Mouse (Mus musculus) layer of hippocampus, postnatal 25 days (tissue): ENCODE data around the gene Orc1. TPM values are rescaled to one million over a fixed set of nuclear protein-coding genes. Genes with fewer than 3 reads are reported as not detected.

Experiments used
- DNase-seq, 2 experiments: peaks; one replicate each; pipeline ENCODE4 v3.0.0; 2022; ENCODE audit warnings: mixed read lengths in 2 of 2, low spot score in 1 of 2; ENCODE audit errors: extremely low spot score in 1 of 2
- total RNA-seq, 2 experiments: library from RNA; stranded (reverse); gene quantifications; 2 replicates each; pipeline ENCODE4 v1.2.3; 2021

Gene Orc1
- total RNA-seq, result under 1 TPM in 1 of 2 experiments, not detected in 1; 0.10 TPM

DNA sequence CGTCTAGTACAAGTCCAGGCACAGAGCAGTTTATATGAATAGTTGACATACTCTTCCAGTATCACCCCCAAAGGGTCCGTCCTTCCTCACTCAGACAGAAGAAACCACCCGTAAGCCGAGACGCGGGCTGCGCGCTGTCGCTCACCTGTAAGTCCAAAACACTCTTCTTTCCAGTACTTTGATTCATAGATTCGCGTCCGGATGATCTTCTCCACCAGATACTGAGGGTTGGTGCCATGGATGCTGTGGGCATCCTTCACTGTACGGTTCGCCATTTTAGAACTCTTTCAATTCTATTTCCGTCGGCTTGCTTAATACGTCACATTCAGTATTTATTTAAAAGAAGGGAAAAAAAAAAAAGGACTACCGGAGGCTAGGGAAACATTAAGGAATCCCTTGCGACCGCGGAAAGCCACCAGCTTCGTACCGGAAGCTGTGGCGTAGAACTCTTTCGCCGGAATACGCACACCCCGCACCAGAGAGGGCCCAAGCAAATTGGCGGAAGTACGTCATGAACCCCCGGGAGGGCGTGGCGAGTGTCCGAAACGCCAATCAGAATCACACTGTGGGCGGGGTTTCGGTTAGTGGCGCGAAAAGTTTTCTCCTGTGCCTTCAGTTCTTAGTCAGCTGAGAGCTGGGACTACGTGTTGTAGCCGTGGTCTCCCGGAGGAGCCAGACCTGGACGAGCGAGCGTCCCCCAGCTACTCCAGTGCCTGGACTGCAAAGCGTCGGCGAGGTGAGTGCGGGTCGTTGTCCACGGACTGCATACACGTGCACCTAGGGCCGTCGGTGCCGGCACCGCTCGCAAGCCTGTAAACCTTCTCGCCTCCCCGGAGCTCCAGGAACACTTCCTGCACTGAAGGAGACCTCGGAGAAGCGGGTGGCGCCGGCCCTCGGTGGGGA is at the start of gene Orc1, which contains the start of gene Prpf38a:
Gene Orc1 (plus strand): TSS at position 584 of the 903 bp plus-strand sequence.
Gene Prpf38a (minus strand): TSS at position 497 of the 903 bp plus-strand sequence.
- peak; percentile 93 to 95 for DNase-seq

DNA sequence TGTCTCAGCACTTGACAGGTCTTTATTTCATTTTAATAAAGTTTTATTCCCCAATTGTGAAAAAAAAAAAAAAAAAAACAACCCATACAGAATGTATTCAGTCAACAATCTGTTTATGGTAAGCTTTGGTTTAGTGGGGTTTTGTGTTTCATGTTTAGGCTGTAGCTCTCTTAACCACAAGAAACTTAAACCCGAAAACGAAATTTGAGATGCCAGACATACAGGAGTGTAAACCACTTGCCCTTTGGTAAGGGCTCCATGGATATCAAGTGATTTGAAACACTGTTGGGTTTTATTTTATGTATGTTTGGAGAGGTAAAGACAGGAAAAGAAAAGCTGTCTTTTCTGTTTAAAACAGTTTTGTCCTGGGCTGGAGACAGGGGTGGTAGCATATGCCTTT is 39.5 kb upstream of the Orc1 start:
- no peak for DNase-seq

DNA sequence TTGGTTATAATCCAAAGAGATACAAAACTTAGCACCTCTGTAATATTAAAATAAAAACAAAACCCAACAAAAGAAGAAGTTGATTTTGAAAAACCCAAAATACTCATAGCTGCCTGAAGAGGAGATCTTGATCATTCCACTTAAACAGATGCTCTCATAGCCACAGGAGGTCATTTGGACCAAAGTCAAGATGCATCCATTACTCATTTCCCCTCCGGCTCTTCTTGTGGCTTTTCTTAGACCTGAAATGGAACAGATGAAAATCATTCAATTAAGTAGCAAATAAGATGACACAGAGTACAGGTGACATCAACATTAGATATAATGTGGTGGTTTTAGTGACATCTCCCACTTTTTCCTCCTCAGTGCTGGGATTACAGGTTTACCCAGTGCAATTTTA is 14.2 kb upstream of the Orc1 start:
- no peak for DNase-seq

DNA sequence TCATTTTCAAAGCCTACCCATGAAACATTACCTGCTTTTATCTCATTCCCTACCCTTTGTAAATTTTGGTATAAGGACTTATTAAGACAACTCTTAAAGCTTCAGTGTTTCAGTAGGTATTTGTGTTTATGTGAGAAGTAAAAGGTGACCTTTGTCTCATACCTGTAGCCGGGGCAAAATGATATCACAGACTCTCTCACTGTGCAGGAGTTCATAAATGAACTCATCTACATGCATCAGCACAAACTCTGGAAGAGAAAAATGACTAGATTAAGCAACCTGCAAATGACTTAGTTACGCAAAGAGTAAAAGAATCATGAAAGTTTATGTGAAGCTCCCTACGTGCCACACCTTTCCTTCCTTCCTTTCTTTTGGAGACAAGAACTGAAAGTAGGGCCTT is 6.6 kb upstream of the Orc1 start:
- no peak for DNase-seq

DNA sequence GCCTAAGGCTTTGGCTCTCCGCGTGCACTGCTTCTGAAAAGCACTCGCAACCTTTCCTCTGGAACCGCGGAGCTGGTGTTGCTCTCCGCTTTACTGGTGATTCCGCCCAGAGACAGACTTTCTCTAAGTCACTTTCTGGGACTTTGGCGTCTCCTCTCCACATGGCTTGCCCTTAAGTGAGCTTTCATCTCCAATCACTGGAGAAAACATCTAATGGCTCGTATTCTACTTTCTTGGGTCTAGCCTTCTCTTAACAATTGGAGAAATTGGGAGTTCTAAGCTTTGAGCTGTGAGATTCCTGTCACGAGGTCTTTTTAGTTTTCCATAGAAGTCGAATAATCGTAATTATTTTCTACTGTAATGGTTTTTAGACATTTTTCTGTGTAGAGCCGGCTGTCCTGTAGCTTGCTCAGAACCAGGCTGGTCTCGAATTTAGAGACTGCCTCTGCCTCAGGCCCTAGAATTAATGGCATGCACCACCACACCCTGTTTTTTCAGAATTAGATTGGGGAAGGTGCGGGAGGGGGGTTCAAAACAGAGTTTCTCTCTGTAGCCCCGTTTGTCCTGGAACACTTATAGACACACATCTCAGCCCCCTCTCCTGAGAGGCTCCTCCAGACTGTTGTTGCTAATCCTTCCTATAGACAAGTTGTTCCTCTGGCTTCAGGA is 654 bp downstream of the Orc1 start:
- DNase-seq, result no peak

DNA sequence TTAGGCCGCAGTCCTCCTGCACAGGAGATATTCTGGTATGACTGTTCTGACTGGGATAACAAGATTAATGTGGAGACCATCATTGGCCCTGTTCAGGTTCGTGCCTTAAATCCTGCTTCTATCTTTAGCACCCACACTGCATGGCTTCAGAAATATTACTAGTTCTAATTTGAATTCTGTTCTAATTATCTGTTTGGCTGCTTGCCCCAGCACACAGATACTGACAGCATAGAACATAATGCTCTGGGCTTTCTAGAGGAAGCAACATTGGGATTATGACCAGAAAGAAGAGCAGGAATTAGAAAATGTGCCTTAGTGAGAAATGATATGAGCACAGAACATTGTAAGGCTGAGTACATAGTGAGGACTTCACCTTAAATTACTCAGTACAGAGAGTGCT is 14.2 kb downstream of the Orc1 start:
- DNase-seq, result no peak

DNA sequence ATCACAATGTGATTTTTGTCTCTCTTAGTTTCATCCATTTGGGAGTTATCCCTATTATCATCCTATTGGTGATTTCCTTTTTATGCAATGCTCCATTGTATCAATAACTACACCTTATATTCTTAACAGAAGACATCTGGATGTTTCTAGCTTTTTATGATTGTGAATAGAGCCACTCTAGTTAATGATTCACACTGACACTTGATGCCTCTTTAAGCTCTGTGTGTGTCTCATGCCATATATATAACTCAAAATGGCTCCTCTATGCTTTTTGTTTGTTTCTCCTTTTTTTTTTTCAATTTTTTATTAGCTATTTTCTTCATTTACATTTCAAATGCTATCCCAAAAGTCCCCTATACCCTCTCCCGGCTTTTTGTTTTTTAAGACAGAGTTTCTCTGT is 16.6 kb downstream of the Orc1 start:
- DNase-seq, result no peak

DNA sequence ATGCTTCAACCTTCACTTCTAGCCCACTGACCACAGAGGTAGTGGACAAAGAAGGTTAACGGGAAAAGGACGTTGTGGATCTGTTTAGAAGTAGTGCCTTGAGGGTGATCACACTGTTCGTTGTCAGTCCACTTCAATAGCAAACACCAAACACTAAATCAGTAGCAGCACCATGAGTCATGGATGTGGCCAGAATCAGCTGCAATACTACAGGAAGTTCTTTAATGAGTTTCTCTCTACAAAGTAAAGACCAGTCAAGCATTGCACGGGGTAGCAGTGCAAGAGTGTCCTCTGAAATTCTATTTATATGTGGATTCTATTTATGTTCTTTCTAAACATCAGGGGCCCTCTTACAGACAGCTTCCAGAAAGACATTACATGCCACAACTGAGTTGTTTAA is 19.1 kb downstream of the Orc1 start:
- no peak for DNase-seq

DNA sequence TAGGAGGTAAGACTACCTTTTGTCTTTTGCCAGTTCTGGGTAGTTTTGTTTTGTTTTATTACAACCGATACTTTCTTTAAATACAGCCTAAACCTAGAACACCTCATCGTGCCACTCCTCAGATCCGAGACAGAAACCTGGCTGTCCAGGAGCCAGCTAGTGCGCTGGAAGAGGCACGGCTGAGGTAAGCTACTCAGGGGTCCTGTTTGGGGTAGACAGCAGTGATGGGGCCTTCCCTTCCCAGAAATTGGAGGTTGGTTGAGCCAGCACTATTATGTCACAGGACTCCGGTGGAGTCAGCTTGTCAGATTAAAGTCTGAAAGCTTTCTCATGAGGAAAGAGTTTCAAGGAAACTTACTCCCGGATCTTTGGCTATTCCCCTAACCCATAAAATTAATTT is 22.6 kb downstream of the Orc1 start:
- no peak for DNase-seq

DNA sequence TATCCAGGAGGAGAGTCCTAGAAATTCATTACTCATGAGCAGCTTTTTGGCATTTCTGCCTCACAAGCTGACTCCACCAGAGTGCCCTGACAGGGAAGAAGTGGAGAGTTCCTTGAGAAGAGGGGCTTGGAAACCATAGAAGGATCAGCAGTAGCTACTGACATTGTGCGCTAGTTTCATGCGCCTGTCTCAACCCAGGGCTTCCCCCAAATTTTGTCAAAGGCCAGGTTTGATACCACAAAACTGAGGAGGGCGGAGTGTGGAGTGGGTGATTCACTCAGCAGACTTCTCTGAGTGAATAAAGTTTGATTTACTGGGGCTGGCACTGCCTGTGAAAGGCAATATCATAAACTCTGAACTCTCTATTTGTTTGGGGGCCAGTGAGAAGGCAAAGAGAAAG is 29.4 kb downstream of the Orc1 start:
- DNase-seq, result no peak

DNA sequence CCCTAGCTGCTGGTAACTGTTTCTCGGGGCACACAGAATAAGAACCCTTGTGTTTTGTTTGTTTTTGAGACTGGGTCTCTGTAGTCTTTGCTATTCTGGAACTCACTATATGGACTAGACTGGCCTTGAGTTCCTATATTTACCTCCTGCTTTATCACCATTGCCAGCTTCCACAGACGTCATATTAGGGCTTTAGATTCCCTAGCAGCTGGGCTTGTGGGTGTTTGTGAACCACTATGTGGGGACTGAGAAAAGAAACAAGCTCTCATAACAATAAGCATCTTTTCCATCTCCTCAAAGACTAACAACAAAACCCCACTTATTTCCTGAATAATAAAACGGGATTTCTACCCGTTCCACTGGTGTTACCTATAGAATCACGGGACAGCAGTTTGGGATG is 31.7 kb downstream of the Orc1 start:
- DNase-seq, result no peak

DNA sequence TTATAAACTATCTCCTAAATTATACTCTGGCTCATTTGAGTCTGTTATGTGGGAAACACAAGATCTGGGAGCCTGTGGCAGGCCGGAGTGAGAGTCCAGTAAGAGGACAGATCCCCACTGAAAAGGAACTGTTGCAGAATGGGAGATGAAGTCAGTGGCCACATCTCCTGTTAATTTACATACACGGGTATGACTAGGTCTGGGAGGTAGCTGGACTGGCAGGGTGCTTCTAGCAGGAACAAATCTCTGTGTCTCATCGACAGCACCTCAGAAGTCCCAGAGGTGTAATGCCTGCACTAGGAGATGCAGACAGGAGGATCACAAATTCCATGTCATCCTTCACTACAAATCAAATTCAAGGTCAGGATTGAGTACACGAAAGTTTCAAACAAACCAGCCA is 39.4 kb downstream of the Orc1 start:
- no peak for DNase-seq

DNA sequence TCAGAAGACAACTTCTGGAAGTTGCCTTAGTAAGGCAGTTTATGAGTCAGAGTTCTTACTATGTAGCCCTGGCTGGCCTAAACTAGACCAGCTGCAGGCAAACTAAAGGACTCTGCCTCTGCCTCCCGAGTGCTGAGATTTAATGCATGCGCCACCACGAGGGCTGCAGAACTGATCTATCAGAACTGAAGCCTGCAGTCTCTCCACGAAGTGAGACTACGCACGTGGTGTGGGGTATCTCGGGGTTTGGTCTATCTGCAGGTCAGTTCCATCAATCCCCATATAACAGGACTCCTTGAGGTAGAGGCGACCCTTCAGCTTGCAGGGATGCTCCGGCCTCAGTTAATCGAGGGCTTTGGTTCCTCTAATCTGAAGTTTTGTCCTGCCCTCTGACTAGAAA is 39.9 kb downstream of the Orc1 start:
- peak in 1 of 2 experiments; percentile 16 for DNase-seq

DNA sequence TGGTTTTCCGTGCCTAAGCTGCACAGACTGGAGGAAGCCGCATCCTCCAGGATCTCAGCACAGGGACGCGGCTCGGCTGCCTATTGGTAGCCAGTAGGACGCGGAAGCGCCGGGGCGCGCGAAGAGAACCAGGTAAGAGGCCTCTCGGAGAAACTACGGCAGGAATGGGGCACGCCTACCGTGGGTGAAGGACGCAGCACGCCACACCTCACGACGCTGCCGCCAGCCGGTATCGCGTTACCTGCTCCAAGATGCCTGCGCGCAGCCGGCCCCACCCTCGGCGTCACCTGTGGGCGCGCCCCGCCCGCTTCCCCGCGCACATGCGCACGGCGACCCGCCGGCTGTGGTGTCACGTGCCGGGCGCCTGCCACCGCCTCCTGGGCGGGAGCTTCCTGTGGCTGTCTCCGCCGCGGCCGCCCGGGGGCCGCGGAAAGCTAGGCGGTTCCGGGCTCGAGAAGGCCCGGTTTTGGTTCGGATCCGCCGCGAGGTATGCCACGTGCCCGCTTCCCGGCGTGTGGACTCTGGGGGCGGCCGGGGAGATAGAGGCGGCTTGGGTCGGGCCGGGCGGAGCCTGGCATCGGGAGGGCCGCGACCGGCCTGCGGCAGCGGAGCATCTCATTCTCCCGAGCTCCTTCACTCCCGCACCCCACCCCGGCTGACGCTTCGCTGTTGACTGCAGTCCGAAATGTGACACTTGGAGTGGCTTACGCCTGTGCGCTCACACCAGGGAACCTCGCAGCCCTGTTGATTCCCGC is 40.5 kb downstream of the Orc1 start, which contains the start of gene Cc2d1b:
Gene Cc2d1b (plus strand): TSS at position 354 of the 755 bp plus-strand sequence.
- peak; percentile 76 to 88 for DNase-seq

DNA sequence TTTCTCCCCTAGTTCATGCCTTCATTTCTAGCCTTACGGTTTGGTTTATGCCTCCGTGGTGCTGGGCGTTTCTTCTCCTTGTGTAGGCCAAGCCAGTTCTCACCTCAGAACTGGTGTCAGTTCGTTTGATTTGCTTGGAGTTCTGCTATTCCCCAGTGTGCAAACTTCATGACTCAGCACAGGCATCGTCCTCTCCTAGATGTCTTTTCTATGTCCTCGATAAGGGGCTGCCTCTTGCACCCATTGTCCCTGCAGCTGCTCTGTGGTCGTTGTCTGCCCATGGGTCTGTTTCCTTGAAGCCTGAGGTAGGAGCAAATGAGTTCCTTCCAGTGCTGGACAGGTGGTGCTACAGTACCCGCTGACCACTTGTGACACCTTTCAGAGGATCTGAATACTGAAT is 41.3 kb downstream of the Orc1 start:
- no peak for DNase-seq

DNA sequence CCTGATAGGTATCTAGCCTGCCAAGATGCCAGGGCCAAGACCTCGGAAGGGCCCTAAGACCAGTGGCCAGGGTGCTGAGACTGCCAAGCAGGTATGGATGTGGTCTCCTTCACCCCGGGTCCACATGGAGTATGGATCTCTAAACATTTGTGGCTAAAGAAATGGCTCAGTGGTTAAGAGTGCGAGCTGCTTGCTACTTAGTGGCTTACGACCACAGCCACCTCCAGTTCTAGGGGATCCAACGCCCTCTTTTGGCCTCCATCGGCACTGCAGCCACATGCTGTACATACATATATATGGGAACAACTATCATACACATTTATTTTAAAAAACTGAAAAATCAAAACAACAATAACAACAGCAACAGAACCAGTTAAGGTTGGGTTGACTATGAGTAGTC is 42.3 kb downstream of the Orc1 start:
- DNase-seq, result no peak

DNA sequence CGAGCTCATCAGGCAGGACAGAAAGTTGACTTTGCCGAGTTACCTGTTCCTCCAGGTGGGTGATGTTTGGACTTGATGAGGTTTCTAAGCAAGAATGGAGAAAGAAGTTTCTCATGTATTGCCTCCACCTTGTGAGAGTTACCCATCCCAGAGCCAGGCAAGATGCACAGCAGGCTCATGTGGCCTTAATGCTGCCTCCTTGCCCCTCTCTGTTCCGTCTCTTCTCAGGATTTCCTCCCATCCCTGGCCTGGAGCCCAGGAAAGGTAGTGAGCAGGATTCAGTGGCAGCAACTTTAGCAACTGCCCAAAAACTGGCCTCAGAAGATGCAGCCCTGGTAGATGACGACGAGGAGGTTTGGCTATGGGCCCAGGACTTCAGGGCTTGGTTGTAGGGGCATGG is 47.8 kb downstream of the Orc1 start:
- DNase-seq, result no peak

DNA sequence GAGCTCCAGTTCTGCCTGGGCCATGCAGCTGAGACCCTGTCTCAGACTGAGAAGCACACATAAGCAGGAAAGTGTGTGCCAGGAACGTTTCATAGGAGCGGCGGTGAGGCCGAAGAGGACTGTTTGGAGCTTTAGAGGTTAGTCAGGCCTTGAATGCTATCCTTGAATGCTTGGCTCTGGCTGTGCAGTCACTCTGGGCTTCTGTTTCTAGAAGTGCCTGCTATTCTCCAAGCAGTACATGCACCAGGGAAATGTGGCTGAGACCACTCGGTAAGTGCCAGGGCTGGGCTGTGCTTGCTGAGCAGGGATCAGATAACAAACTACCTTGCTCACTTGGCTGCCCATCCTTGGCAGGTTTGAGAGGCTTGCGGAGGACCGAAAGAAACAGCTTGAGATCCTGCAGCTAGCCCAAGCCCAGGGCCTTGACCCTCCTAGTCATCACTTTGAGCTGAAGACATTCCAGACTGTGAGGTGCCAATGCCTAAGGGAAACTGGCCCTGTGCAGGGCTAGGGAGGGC is 50.2 kb downstream of the Orc1 start:
- DNase-seq, result no peak

DNA sequence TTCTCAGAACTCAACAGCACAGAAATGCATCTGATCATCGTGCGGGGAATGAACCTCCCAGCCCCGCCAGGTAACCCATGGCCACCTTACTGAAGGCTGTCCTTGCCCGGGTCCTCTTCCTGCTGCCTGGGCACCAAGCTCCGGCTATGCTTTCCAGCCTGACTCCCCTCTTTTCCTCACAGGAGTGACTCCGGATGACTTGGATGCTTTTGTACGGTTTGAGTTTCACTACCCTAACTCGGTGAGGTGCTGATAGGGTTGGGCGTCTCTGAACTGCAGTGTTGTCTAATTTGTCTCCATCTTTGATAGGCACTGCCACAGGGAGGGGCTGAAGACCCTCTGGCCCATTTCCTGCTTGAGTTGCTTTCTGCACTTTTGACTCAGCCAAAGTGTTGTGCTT is 50.9 kb downstream of the Orc1 start:
- DNase-seq, result no peak

DNA sequence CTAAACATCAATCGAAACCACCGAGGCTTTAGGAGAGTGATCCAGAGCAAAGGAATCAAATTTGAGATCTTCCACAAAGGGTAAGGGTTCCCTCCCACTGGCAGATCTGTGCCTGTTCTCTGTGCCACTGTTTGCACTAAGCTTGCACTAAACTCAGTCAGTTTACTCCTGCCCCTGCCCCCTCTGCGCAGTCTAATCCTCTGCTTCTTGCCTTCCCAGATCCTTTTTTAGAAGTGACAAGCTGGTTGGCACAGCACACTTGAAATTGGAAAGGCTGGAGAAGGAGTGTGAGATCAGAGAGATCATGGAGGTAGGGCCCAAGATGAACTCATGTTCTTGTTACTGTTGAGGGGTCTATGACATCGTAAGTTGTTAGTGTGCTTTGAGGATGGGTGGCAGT is 52.4 kb downstream of the Orc1 start:
- no peak for DNase-seq

DNA sequence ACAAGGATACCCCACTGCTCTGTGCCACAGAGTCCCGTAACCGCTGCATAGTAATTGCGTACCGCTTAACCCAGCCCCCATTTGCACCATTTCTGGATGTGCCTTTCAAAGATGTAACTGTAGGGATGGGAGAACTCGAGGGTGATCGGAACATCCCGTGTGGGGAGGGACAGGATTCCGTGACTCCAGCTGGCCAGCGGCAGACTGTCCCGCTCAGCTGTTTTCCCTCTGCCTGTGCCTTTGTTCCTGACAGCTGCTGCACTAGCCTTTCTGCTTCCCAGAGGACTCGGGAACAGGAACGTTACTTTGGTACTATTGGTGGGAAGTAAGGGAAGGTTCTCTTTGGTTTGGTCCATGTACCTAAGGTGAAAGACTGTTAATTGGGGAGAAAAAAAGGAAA is 54.5 kb downstream of the Orc1 start:
- DNase-seq, result no peak
